Mouse (Mus musculus) cerebellum, adult 2 months (tissue): Measurements from ENCODE around the gene Ankrd6.

Source experiments
- CTCF ChIP-seq: fragments of 200-500 bp; IDR thresholded peaks from 2 replicates; pipeline ENCODE4 v1.5.1; 2011; ENCODE audit warnings: low read depth, mild to moderate bottlenecking, control low read depth, low read length, moderate library complexity, borderline replicate concordance; ENCODE audit not compliant: insufficient read depth
- POLR2A ChIP-seq: fragments of 200-500 bp; IDR thresholded peaks from 2 replicates; pipeline ENCODE4 v1.6.1; 2011; ENCODE audit warnings: low read length, control low read depth, borderline replicate concordance; ENCODE audit not compliant: insufficient read depth

GRCm38 (mm10) chr4:32918571-32918970 is 32.1 kb downstream of the Ankrd6 start:
- TF ChIP-seq CTCF = no peak
- no peak for TF ChIP-seq POLR2A
